Mouse (Mus musculus): ENCODE results near the gene Trim7.

- TF ChIP-seq CTCF (conservative IDR thresholded peaks at IDR 0.05; ENCODE audit: insufficient read depth, insufficient read length, low read depth, low read length), result no peak
- no peak for TF ChIP-seq POLR2A (IDR thresholded peaks at IDR 0.05; ENCODE audit: low read depth, low read length)
Observed at GRCm38 (mm10) chr11:48863808-48864207, 37.9 kb downstream of the Trim7 start.
